Mouse (Mus musculus) small intestine, adult 2 months (tissue): Measurements from ENCODE around the gene Hivep3.

Experiments used
- CTCF ChIP-seq: fragments of 200-500 bp; IDR thresholded peaks from 2 replicates; pipeline ENCODE4 v1.5.1; 2012; ENCODE audit warnings: low read depth, mild to moderate bottlenecking, control low read depth, inconsistent platforms, low read length, moderate library complexity, mixed read lengths; ENCODE audit not compliant: insufficient replicate concordance, insufficient read length; ENCODE audit errors: extremely low read depth
- POLR2A ChIP-seq: fragments of 200-500 bp; IDR thresholded peaks from 2 replicates; pipeline ENCODE4 v1.6.1; 2012; ENCODE audit warnings: low read depth, mild to moderate bottlenecking, control low read depth, inconsistent platforms, low read length, moderate library complexity

DNA sequence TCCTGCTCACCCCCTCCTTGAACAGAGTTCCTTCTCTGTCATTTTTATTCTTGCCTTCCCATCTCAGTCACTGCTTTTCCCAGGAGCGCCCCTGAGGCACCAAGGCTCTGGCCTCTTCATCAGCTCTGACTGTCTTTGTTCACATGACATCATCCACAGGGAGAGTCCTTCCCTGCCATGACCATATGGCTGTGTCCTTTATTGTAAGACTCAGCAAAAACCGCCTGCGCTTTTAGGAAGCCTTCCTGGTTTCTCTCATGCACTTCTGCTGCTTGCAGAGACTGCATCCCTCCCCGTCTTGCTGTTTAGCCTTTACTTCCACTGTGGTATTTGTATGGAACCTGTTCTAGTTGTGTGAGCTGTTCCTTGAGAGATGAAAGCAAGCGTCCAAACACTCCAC lies 216.6 kb downstream of the Hivep3 start:
- TF ChIP-seq CTCF (no peak), POLR2A (no peak)
